ENCODE assay signal across 12 mouse cellular contexts in the genomic region with DNA sequence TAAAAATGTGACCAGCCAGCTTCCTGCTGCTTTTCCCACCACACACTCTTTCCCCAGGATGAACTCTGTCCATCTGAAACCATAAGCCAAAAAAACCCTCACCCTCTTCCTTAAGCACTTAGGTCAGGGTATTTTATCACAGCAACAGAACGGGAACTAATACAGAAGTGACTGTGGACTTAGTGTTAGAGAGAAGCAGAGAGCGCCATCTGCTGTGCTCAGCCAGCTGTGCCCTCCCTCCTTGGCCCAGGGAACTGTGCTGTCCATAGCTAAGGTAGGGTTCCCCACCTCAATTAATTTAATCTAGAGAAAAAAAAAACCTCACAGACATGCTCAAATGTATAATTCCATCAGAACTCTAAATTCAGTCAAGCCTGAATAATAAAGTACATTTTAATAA. TPM values are rescaled to one million over a fixed set of nuclear protein-coding genes. Genes with fewer than 3 reads are reported as not detected.
DNase-seq lines count a peak whose midpoint lies in the region; TF ChIP-seq lines count a peak whose summit lies in the region.
"Had no signal": no experiment of that assay in that cellular context is flagged by ENCODE, and none has a peak within 500 bp of the region (broad histone marks: within the 10 kb centered on the region; RNA-seq: fewer than 3 reads in every experiment).

No protein-coding gene starts in this region.

- H3K4me1 ChIP-seq in embryonic fibroblast, embryonic 13.5 days (ENCODE audit: control insufficient read depth, insufficient read depth, low read length), result no peaks in the 10 kb centered on the region

- DNase-seq in left cerebral cortex, adult 2 months (ENCODE audit: extremely low spot score in 1 of 2, low spot score in 2 of 2), result no peak
- DNase-seq in left cerebral cortex, postnatal 25 days (ENCODE audit: low spot score in 2 of 2), result no peak
- peak; percentile 68 for DNase-seq in 416B (ENCODE audit: low read depth)
- DNase-seq in CD4-positive helper T cell, adult 2 months (ENCODE audit: low read depth, low spot score), result peak; percentile 28
- DNase-seq in adrenal gland, adult 2 months, result no peak
- DNase-seq in layer of hippocampus, adult 9-11 months, result no peak
- no peak for DNase-seq in kidney, postnatal 14 days
- DNase-seq: cerebellum, adult 18-20 months; gastrocnemius, postnatal 36 days had no signal

- intact Hi-C loops in left cerebral cortex, adult 2 months (cut with DNase I), result no loop called here
- intact Hi-C loops in left cerebral cortex, postnatal 25 days (cut with DNase I), result no loop called here

- peak; percentile 24 for TF ChIP-seq CTCF in left cerebral cortex, adult 2 months (IDR thresholded peaks at IDR 0.05)
- peak; percentile 90 for TF ChIP-seq CTCF in embryonic fibroblast, embryonic 13.5 days (IDR thresholded peaks at IDR 0.05; ENCODE audit: borderline replicate concordance, insufficient read depth, low read length)

- TF ChIP-seq POLR2A in embryonic fibroblast, embryonic 13.5 days (IDR thresholded peaks at IDR 0.05; ENCODE audit: low read depth, low read length), result no peak

- no peak overlapping the region for H3K27ac ChIP-seq in left cerebral cortex, adult 2 months
- H3K27ac ChIP-seq in embryonic fibroblast, embryonic 13.5 days (ENCODE audit: insufficient read depth, low read length), result no peak overlapping the region
- H3K27ac ChIP-seq: hindbrain, embryonic 14.5 days; lung, embryonic 15.5 days had no signal

- no peak overlapping the region for H3K4me3 ChIP-seq in left cerebral cortex, adult 2 months
- H3K4me3 ChIP-seq in embryonic fibroblast, embryonic 13.5 days (ENCODE audit: insufficient read depth, low read length), result no peak overlapping the region
- H3K4me3 ChIP-seq: lung, embryonic 15.5 days had no signal

RNA-seq across cellular contexts. Expression of gene Serhl, which starts 6.6 kb away (rescaled TPM):
- total RNA-seq in left cerebral cortex, adult 2 months (2021), result 10 to 100 TPM in 1 of 2 experiments, 1 to 10 TPM in 1; 9.0 to 10.2 TPM
- 1 to 10 TPM; 8.3 to 9.8 TPM for total RNA-seq in left cerebral cortex, postnatal 25 days (2021)
- polyA plus RNA-seq in embryonic fibroblast, embryonic 13.5 days (2011; ENCODE audit: insufficient read length, low read depth, missing spikeins), result 25.1 and 31.2 TPM in 2 replicates
- 10 to 100 TPM; 40.0 to 48.8 TPM for total RNA-seq in adrenal gland, adult 2 months (2021)
- 60.8 and 83.2 TPM in 2 replicates for polyA plus RNA-seq in adrenal gland, adult 2 months (2012; rRNA removed)

RNA-seq across cellular contexts. Expression of gene Rrp7a, which starts 26.7 kb away (rescaled TPM):
- total RNA-seq in left cerebral cortex, adult 2 months (2021), result 100 to 1,000 TPM; 147 to 159 TPM
- total RNA-seq in left cerebral cortex, postnatal 25 days (2021), result 100 to 1,000 TPM; 140 to 161 TPM
- polyA plus RNA-seq in embryonic fibroblast, embryonic 13.5 days (2011; ENCODE audit: insufficient read length, low read depth, missing spikeins), result 70.9 and 72.7 TPM in 2 replicates
- 100 to 1,000 TPM; 123 to 167 TPM for total RNA-seq in adrenal gland, adult 2 months (2021)
- 128 and 179 TPM in 2 replicates for polyA plus RNA-seq in adrenal gland, adult 2 months (2012; rRNA removed)

RNA-seq across cellular contexts. Expression of gene Poldip3, which starts 53.2 kb away (rescaled TPM):
- 10 to 100 TPM; 86.5 to 95.1 TPM for total RNA-seq in left cerebral cortex, adult 2 months (2021)
- 10 to 100 TPM; 86.0 to 86.2 TPM for total RNA-seq in left cerebral cortex, postnatal 25 days (2021)
- polyA plus RNA-seq in embryonic fibroblast, embryonic 13.5 days (2011; ENCODE audit: insufficient read length, low read depth, missing spikeins), result 70.6 and 78.3 TPM in 2 replicates
- total RNA-seq in adrenal gland, adult 2 months (2021), result 10 to 100 TPM; 89.7 to 96.8 TPM
- polyA plus RNA-seq in adrenal gland, adult 2 months (2012; rRNA removed), result 43.0 and 55.4 TPM in 2 replicates

Comparison
In these comparisons a context has a peak if more than half of its experiments do, and no peak if none do; other contexts are left out.
1. DNase-seq: peak in 416B (single experiment) and CD4-positive helper T cell, adult 2 months (single experiment); none in left cerebral cortex, adult 2 months (0 of 2), left cerebral cortex, postnatal 25 days (0 of 2), adrenal gland, adult 2 months (single experiment), layer of hippocampus, adult 9-11 months (single experiment) and kidney, postnatal 14 days (single experiment).